ENCODE assay signal across 24 mouse cellular contexts in the genomic region with DNA sequence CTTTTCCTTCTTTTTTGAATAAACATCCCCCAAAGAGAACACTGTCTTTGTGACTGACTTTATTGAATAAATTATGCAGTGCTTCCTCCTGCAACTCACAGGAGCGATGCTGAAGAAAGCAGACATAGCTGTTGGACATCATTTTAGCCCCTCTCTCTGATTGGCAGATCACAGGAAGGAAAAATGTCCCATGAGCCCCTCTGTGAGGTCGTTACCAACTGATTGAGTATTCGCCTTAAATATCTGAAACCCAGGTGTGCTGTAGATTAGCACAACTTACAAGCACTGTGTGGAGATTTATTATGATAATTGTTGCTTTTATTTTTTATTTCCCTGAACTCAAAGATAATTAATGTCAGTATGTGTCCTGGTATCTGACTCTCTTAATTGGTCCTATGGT.
"Had no signal": no experiment of that assay in that cellular context is flagged by ENCODE, and none has a peak within 500 bp of the region (broad histone marks: within the 10 kb centered on the region; RNA-seq: fewer than 3 reads in every experiment).

No protein-coding gene starts in this region.

- H3K4me3 ChIP-seq: limb, embryonic 10.5 days; limb, embryonic 13.5 days; liver, embryonic 12.5 days; liver, embryonic 15.5 days; lung, embryonic 15.5 days; megakaryocyte, embryonic 14.5 days; neural tube, embryonic 12.5 days had no signal

- H3K36me3 ChIP-seq: limb, embryonic 10.5 days; limb, embryonic 13.5 days; liver, embryonic 12.5 days; liver, embryonic 15.5 days; lung, embryonic 15.5 days; neural tube, embryonic 12.5 days had no signal

- H3K9me3 ChIP-seq: limb, embryonic 10.5 days; limb, embryonic 13.5 days; liver, embryonic 12.5 days; liver, embryonic 15.5 days; lung, embryonic 15.5 days; megakaryocyte, embryonic 14.5 days; neural tube, embryonic 12.5 days had no signal

- H3K4me1 ChIP-seq: limb, embryonic 10.5 days; limb, embryonic 13.5 days; liver, embryonic 12.5 days; liver, embryonic 15.5 days; lung, embryonic 15.5 days; megakaryocyte, embryonic 14.5 days; neural tube, embryonic 12.5 days had no signal

- H3K4me2 ChIP-seq: limb, embryonic 13.5 days; liver, embryonic 12.5 days; liver, embryonic 15.5 days; lung, embryonic 15.5 days; midbrain, embryonic 11.5 days; neural tube, embryonic 12.5 days had no signal

- H3K9ac ChIP-seq: limb, embryonic 13.5 days; liver, embryonic 12.5 days; liver, embryonic 15.5 days; lung, embryonic 15.5 days; neural tube, embryonic 12.5 days had no signal

- DNase-seq: kidney, adult 18-20 months; kidney, adult 9 months; kidney, postnatal 14 days; kidney, postnatal 4 days; liver; lung, adult 18-20 months; lung, postnatal 10 days; lung, postnatal 36 days; right cerebral cortex, adult 18-20 months; right cerebral cortex, postnatal 14 days; right cerebral cortex, postnatal 4 days; thymus, adult 2 months; thymus, postnatal 14 days; thymus, postnatal 4 days had no signal

- H3K27me3 ChIP-seq: limb, embryonic 13.5 days; liver, embryonic 12.5 days; liver, embryonic 15.5 days; lung, embryonic 15.5 days; megakaryocyte, embryonic 14.5 days; neural tube, embryonic 12.5 days had no signal

- H3K27ac ChIP-seq: limb, embryonic 10.5 days; limb, embryonic 13.5 days; liver, embryonic 12.5 days; liver, embryonic 15.5 days; lung, embryonic 15.5 days; neural tube, embryonic 12.5 days; stomach, postnatal 0 days had no signal

- ATAC-seq: liver, embryonic 12.5 days; midbrain, embryonic 16.5 days had no signal
